Mouse (Mus musculus) hindbrain, embryonic 13.5 days (tissue): ENCODE measurements at regions not wholly inside any gene's neighbourhood (a gene's known extent, or its start where the extent isn't known, plus 50 kb on each side); places are given as distances from the start of the nearest gene placed in this dataset.

ENCODE experiments used
- ATAC-seq: fragments of 200-750 bp; cut with Nextera tagmentation; 2 replicates; pipeline ENCODE4 v1.8.0; 2017; ENCODE audit warnings: moderate TSS enrichment; ENCODE audit not compliant: low FRiP score
- H3K27ac ChIP-seq: fragments of 300-500 bp; sonication (generic); 2 replicates; pipeline ENCODE4 v1.5.1; 2015; ENCODE audit warnings: inconsistent platforms, mild to moderate bottlenecking, moderate library complexity
- H3K27me3 ChIP-seq: fragments of 300-500 bp; sonication (generic); 2 replicates; pipeline ENCODE4 v1.6.1; 2015; ENCODE audit warnings: mild to moderate bottlenecking, inconsistent platforms
- H3K36me3 ChIP-seq: fragments of 300-500 bp; sonication (generic); 2 replicates; pipeline ENCODE4 v1.6.1; 2015; ENCODE audit warnings: mild to moderate bottlenecking, inconsistent platforms
- H3K4me1 ChIP-seq: fragments of 300-500 bp; sonication (generic); replicated peaks from 2 replicates; pipeline ENCODE4 v1.6.1; 2015; ENCODE audit warnings: inconsistent platforms
- H3K4me2 ChIP-seq: fragments of 300-500 bp; sonication (generic); 2 replicates; pipeline ENCODE4 v1.6.1; 2015; ENCODE audit warnings: inconsistent platforms, mild to moderate bottlenecking, moderate library complexity
- H3K4me3 ChIP-seq: fragments of 300-500 bp; sonication (generic); 2 replicates; pipeline ENCODE4 v1.5.1; 2015; ENCODE audit warnings: mild to moderate bottlenecking, inconsistent platforms
- H3K9ac ChIP-seq: fragments of 300-500 bp; sonication (generic); 2 replicates; pipeline ENCODE4 v1.6.1; 2015; ENCODE audit warnings: mild to moderate bottlenecking, inconsistent platforms
- H3K9me3 ChIP-seq: fragments of 300-500 bp; sonication (generic); 2 replicates; pipeline ENCODE4 v1.6.1; 2016; ENCODE audit warnings: inconsistent platforms
- WGBS: fragments of 180-500 bp; shearing (Covaris S2); methylation state at CpG from one replicate; pipeline ENCODE4 v1.1.7; 2015; 5-methylcytosine and 5-hydroxymethylcytosine counted together

GRCm38 (mm10) chr3:80421461-80421860 lies 381.2 kb downstream of the Gria2 start:
- Histone ChIP-seq H3K9ac (no peak overlapping the region), H3K4me3 (no peak overlapping the region), H3K9me3 (no peaks in the 10 kb centered on the region), H3K27me3 (no peaks in the 10 kb centered on the region), H3K4me2 (no peak overlapping the region), H3K4me1 (no peaks in the 10 kb centered on the region), H3K27ac (no peak overlapping the region), H3K36me3 (no peaks in the 10 kb centered on the region)
- 94% methylated on average over 3 of the region's 3 CpGs for WGBS
- ATAC-seq: no peak

GRCm38 (mm10) chr3:80422106-80422505 lies 380.5 kb downstream of the Gria2 start:
- no peak for ATAC-seq
- WGBS: 85% methylated on average over 3 of the region's 3 CpGs
- H3K9me3 ChIP-seq: no peaks in the 10 kb centered on the region
- no peaks in the 10 kb centered on the region for H3K4me1 ChIP-seq
- no peak overlapping the region for H3K4me3 ChIP-seq
- H3K27ac ChIP-seq: no peak overlapping the region
- no peak overlapping the region for H3K4me2 ChIP-seq
- no peaks in the 10 kb centered on the region for H3K27me3 ChIP-seq
- H3K36me3 ChIP-seq: no peaks in the 10 kb centered on the region
- H3K9ac ChIP-seq: no peak overlapping the region

- Histone ChIP-seq H3K9me3 (no peaks in the 10 kb centered on the region), H3K27me3 (no peaks in the 10 kb centered on the region), H3K4me3 (no peak overlapping the region), H3K36me3 (no peaks in the 10 kb centered on the region), H3K4me1 (no peaks in the 10 kb centered on the region), H3K27ac (no peak overlapping the region), H3K4me2 (no peak overlapping the region), H3K9ac (no peak overlapping the region)
- ATAC-seq: no peak
- 71% methylated on average over 4 of the region's 4 CpGs for WGBS
Observed at GRCm38 (mm10) chr3:80422646-80423045, 380.0 kb downstream of the Gria2 start.
